Mouse (Mus musculus) CD4-positive, CD25-positive, alpha-beta regulatory T cell, adult 2 months (primary cell): Measurements from ENCODE around the gene Edf1.
A peak's percentile ranks its signal among the peaks of the same experiment; 100 is the strongest.

Source experiments
- DNase-seq: peaks from one replicate; pipeline ENCODE4 v3.0.0-alpha.2; 2012; ENCODE audit warnings: low read depth, low spot score

Edf1 gene

DNA sequence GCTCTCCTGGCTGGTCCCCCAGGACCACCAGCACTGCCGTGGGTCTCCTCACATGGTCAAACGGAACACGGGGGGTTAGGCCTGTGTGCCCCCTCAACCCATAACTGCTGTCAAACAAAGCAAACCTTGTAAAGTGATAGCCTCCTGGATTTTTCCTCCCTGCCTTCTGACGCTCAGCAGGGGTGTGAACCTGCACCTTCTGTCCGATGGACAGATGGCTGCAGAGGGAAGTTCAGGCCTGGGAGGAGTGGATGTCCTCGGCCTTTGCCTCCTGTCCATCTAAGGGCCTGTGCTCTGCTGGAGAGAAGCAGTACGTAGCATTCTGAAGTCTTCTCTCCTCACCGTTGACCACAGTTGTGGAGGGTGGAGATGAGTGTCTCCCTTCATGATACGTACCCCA is 4.3 kb downstream of the Edf1 start:
- DNase-seq, result no peak

DNA sequence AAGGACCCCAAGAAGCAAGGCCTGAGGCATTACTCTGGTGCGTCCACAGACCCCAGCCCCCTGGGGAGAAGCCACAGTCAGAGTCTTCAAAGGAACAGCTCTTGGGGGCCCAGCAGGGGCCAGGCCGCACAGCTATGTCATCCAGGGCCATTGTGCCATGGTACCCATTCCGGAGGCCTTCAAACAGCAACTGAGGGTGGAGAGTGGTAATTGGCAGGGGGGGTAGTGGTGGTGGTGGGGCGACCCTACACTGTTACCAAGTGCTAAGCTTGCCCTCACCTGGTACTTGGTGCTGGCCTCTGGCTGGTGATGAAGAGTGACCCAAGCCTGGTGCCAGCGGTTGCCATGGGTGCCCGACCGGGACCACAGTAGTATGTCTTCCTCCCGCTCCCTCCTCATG is 8.1 kb downstream of the Edf1 start:
- DNase-seq, result no peak

DNA sequence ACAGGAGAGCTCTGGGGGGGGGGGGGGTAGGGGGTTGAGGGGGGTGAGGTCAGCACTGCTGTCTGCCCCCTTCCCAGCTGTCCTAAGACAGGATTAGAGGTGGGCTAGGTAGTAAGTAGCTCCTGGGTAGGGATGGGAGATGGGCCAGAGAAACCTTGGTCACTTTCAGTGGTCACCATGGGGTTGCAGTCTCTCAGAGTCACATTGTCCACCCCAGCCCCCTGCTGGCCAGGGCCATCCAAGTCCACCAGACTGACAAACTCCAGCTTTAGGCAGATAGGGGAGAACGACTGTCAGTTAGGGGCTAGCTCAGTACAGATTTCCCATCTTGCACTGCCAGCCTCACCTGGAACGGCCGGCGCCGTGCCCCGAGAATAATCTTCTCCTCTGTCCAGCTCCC is 8.9 kb downstream of the Edf1 start:
- DNase-seq, result no peak

- no peak for DNase-seq
Measured at GRCm38 (mm10) chr2:25568473-25569019, 10.9 kb downstream of the Edf1 start.

DNA sequence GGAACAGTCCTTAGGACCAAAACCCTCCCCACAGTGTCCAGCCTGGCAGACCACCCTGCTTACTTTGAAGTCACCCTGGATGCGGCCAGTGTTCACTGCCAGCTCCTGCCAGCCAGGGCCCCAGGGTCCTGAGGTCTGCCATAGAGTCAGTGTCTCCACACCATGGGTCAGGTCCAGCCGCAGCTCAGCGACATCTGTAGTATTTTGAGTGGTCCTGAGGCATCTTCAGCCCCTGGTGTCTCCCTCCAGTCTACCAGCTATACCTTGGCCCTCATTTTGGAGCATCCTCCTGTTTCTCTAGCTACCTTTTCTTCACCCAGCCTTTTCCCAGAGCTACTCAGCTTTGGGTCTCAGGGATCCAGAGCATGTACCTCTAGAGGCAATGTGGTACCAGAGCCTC is 11.7 kb downstream of the Edf1 start:
- DNase-seq, result no peak

DNA sequence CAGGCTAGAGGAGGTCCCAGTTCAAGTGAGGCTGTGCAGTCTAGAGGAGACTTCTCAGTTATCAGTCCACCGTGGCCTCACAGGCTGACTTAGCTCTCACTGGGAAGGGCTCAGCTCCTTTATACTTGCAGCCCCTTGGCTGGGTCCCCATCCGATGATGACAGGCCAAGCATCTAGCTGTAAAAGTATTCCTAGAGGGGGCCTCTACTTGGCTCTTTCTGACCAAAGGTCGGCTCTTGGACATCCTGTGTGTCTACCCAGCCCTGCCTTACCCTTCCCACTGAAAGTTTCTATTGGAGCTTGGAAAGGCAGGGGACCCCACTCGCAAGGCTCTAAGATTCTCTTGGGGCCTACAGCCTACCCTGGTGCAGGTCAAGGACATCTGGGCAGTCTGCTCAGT is 13.6 kb downstream of the Edf1 start:
- DNase-seq, result no peak

DNA sequence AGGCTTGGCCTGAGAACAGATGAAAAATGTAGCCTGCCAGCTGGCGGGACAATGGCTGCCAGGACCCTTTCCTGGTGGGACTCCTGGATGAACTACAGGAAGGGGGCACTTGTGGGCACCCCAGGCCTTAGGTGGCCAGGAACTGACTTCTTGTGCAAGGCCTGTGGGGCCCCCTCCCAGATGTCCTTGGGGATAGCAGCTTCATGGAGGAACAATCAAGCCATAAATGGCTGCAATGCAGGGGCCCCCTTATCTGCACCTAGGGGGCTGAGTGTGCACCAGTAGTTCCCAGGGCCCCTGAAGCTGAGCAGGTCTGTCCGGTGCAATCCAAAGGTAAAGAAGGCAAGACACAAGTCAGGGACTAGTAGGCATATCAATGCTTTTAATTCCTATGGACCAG is 15.4 kb downstream of the Edf1 start:
- DNase-seq, result no peak

GRCm38 (mm10) chr2:25574136-25574535 is 16.5 kb downstream of the Edf1 start:
- DNase-seq, result no peak

DNA sequence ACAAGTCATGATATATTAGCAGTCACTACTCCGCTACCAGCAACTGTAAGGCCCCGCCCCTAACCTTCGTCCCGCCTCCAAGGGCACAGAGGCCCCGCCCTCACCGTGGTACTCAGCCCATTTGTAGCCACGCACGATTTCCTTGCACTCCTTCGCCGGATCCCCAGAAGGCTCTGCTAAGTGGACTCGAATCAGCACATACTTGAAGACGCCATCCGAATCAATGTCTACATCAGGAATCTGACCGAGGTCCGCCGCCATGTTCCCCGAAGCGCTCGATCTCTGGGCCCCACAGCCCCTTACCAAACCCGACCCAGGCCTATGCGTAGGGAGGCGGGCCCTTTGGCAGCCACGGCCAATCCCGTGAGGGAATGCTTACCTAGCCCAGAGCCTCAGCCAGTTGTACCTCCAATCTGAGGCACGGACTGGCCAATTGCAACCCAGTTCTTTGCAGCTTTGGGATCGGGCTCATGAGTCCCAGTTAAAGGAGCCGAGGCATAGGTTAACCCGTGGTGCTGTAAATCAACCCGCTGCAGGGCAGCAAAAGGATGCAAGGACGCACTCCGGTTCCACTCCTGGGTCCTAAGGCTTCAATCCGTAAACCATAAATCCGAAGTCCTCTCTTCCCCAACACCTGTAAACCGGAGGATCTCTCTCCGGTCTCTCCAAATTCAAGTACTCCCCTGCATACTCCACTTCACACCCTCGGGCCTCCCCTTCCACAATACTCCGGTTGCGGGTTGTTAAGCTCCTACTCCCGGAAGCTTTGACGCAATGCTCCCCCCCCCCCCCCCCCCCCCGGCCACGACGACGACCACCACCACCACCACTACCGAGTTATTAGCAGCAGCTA is 17.2 kb downstream of the Edf1 start, which contains the start of the genes Mamdc4 and Phpt1:
Gene Mamdc4 (minus strand): TSS at position 267 of the 853 bp plus-strand sequence.
Gene Phpt1 (minus strand): TSS at position 646 of the 853 bp plus-strand sequence.
- peak; percentile 97 for DNase-seq

- DNase-seq, result peak; percentile 60
Measured at GRCm38 (mm10) chr2:25575432-25576027, 17.9 kb downstream of the Edf1 start.

DNA sequence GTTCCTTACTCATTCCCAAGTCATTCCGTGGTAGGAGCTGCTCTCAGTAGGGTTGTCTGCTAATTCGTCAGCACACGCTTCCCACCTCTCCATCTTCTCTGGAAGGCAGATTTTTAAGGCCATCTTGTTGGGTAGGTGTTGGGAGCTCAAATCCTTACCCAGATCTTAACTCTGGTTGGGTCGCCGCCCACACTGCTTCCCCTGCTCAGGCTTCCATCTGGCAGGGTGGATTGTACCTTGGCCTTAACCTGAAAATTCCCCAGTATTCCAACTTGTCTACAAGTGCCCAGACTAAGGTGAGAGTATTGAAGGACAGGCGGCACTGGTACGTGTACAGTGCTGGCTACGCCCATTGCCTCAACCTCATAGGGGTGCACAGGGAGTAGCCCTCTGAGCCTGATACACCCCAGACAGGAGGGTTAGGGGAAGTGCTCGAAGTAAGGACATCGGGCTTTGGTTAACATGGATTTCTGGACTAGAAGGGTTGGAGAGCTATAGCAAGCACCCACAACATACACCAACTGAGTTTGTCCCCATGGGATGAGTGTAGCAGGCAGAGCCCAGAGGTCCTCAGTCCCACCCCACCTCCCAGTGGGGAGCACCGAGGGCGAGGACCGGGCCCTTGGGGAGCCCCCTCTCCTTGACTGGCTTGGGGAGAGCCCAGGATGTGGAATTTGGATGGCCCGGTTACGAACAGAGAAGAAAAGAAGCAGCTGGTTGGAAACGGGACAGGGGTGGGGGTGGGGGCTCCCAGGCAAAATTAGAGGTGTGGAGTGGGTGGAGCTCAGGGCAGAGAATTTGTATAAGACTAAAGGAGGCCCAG is 18.6 kb downstream of the Edf1 start:
- no peak for DNase-seq

GRCm38 (mm10) chr2:25576965-25577891 is 19.6 kb downstream of the Edf1 start:
- DNase-seq, result peak; percentile 66

- DNase-seq, result peak; percentile 50
Measured at GRCm38 (mm10) chr2:25577951-25578795, 20.5 kb downstream of the Edf1 start.

- DNase-seq, result peak; percentile 40
Measured at GRCm38 (mm10) chr2:25578796-25579736, 21.4 kb downstream of the Edf1 start.

GRCm38 (mm10) chr2:25579737-25580460 is 22.3 kb downstream of the Edf1 start:
- DNase-seq, result peak; percentile 85

- peak; percentile 26 for DNase-seq
Measured at GRCm38 (mm10) chr2:25580621-25581101, 23.0 kb downstream of the Edf1 start.

DNA sequence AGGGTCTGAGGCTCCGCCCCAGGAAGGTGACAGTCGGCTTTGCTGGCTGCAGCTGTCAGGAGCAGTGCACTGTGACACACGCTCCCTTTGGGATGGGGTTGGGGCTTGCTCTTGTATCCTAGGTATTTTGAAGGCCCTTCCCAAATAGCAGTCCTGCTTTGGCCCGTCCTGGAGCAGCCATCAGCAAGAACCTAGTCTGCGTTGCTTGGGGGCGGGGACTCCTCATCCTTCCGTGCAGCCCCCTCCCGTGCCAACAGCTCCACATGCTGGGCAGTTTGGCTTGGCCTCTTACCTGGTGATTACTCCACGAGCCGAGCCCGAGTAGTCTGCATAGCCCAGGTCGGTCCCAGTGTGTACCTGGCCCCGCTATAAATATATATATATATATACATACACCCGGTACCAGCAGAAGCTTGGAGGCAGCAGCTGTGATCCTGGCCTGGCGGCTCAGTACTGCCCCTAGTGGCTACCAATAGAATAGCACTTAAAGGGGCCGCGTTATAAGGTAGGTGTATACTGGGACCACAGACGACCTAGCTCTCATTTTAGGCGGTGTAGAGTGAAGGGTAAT is 23.7 kb downstream of the Edf1 start, which contains the start of gene Ajm1:
Gene Ajm1 (minus strand): TSS at position 464 of the 571 bp plus-strand sequence.
- peak; percentile 87 for DNase-seq
